Mouse (Mus musculus) heart, postnatal 10 days (tissue): ENCODE data around the gene Haao. TPM values are rescaled to one million over a fixed set of nuclear protein-coding genes. Genes with fewer than 3 reads are reported as not detected.
A peak's percentile ranks its signal among the peaks of the same experiment; 100 is the strongest.
"Not testable (repeated sequence)": the region's sequence is repeated elsewhere in the genome, so short reads cannot be mapped to it uniquely, and the experiment has no call there.

Source experiments
- DNase-seq, 2 experiments: peaks; one replicate each; pipeline ENCODE4 v3.0.0; 2021
- intact Hi-C: fragments of 180-260 bp; cut with DNase I; formaldehyde crosslinking; loops from one replicate; pipeline ENCODE4 v1.15.1; 2025
- total RNA-seq, 2 experiments: library from RNA; stranded (reverse); gene quantifications; 2 replicates each; pipeline ENCODE4 v1.2.3; 2021

Haao gene
- total RNA-seq, 2 experiments from 2014 or later: not detected

- intact Hi-C loops: loop anchor here (5.0 kb wide), 1 partner anchor 517 kb away; no protein-coding TSS in a partner anchor
- DNase-seq: no peak
Observed at GRCm38 (mm10) chr17:83870385-83870784, 22.6 kb upstream of the Haao start.

- intact Hi-C loops: no loop called here
- peak; percentile 40 to 53 for DNase-seq
Observed at GRCm38 (mm10) chr17:83866582-83866981, 18.8 kb upstream of the Haao start.

DNA sequence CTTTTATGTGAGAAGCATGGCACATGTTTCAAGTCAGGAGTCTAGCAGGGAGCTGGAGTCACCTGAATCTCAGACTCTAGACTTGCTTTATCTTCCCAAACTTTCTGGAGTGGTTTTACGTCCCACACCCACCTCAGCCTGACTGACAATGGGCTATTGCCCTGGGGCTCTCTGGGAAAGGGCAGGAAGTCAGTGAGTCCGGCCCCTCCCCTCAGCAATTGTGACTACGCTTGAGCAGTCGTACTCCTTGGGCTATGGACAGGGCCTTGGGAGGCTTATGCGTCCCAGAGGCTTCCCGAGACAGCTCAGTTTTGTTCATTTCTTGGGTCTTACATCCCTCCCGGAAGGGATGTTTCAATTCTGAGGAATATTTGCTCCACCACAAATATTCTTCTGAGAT is 17.6 kb upstream of the Haao start:
- DNase-seq: no peak
- intact Hi-C loops: no loop called here

DNA sequence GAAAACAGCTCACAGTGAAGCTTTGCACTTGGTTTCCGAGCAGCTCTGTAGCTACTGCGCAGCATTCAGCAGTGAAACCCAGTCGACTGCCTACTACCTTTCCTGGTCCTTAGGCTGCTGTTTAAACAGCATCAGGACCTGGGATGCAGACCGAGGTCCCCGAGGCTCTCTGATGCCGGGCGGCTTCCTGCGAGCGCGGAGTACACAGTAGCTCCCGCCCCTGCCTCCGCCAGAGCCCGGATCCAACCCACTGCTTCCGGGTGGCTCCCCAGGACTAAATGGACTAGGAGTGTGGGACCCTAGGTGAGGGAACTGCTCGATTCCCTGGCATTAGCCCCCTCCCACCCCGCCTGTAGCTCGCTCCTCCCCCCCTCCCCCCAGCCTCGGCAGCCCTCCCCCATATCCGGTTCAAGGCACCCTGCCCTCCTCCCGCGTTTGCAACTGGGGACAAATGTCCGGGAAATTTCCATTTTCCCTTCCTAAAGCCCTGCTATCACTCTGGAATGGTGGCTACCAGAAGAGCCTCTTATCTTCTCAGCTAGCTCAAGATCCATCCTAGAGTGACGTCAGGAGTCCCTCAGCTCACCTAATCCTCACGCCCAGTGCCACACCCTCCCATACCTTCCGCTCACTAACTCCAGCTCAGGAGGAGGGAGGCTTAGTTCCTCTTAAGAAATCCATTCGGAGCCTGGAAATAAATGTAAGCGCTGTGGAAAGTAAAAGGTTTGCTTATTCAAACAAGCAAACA is 14.5 kb upstream of the Haao start:
- DNase-seq: peak; percentile 66 to 76
- intact Hi-C loops: no loop called here

GRCm38 (mm10) chr17:83861444-83862133 is 13.8 kb upstream of the Haao start:
- intact Hi-C loops: no loop called here

GRCm38 (mm10) chr17:83860968-83861367 is 13.2 kb upstream of the Haao start:
- intact Hi-C loops, DNase-seq: not testable (repeated sequence)

More at GRCm38 (mm10) chr17:83861444-83862133, 13.8 kb upstream of the Haao start:
- peak; percentile 98 for DNase-seq

DNA sequence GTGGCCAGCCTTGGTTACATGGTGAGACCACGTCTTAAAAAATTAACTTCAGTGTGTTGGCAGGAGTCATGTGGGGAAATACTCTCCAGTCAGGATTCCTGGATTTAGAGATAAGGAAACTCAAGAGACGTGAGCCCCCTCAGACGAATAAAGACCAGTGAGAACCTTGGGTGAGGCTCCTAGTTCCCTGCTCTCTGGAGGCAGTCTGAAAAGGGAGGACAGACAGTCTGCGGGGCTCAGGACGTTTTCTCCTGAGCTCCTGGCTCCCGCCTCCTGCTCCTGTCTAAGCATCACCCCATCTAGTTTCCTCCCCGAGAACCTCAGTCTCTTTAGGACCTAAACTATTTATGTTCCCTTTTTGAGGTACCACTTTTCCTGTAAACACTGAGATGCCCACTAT is 12.5 kb upstream of the Haao start:
- intact Hi-C loops: no loop called here
- DNase-seq: no peak

DNA sequence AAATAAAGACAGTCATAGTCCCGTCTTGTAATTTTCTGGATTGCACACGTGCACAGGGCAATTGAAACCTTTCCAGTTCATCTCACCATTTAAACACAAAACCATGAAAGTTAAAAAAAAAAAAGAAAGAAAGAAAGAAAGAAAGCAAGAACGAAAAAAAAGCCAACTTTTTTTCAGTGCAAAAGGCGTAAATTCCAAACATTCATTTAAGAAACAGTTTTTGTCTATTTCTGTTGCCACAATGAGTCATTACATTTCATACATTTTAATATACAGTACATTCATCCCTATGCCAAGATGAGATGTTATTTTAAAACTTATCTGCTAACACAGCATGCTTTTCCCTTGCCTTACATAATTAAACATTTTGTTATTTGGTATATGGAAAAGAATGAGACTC is 11.9 kb upstream of the Haao start:
- no peak for DNase-seq
- intact Hi-C loops: loop anchor here (10.0 kb wide), 1 partner anchor 505 kb away; the partner anchor contains the start of gene Eml4

GRCm38 (mm10) chr17:83858413-83858812 is 10.7 kb upstream of the Haao start:
- DNase-seq: no peak
- intact Hi-C loops: loop anchor here (10.0 kb wide), 1 partner anchor 504 kb away; the partner anchor contains the start of gene Eml4

- intact Hi-C loops: loop anchor here (10.0 kb wide), 1 partner anchor 500 kb away; the partner anchor contains the start of gene Eml4
- DNase-seq: no peak
Observed at GRCm38 (mm10) chr17:83854284-83854918, 6.6 kb upstream of the Haao start.

DNA sequence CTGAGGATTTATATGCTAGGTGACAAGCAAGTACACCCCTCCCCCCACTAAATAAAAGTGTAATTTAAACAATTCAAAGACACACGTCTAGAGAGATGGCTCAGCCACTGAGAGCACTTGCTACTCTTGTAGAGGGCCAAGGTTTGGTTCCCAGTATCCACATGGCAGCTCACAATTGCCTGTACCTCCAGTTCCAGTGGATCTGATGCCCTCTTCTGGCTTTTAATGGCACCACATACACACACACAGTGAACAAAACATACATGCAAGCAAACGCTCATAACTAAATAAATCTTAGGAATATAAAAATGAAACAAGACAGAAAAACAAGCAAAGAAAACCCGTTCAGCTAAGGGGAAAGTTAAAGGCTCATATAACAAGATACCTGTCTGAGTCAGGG is 6.1 kb upstream of the Haao start:
- intact Hi-C loops: loop anchor here (10.0 kb wide), 1 partner anchor 499 kb away; the partner anchor contains the start of gene Eml4
- no peak for DNase-seq

GRCm38 (mm10) chr17:83850864-83851263 is 3.1 kb upstream of the Haao start:
- intact Hi-C loops: loop anchor here (1.0 to 10.0 kb wide), 4 partner anchors 218 to 826 kb away; partner anchors contain the start of gene Eml4

DNA sequence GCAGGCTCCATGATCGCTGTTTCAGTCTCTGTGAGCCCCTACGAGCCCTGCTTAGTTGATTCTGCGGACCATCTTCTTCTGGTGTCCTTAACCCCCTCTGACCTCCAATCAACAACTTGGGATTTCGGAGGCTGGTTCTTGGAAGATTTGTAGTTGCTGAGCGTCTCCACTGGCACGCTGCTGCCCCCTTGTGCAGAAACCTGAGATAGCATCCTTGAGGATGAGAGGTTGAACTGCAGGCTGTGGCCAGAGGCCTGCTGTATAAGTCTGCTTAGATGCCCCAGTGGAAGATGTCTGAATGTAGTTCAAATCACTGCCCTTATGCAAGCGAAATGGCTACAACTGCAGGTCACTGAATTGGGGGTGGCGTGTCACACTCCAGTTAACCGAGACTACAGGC is 2.7 kb upstream of the Haao start:
- intact Hi-C loops: loop anchor here (1.0 to 10.0 kb wide), 4 partner anchors 217 to 826 kb away; partner anchors contain the start of gene Eml4
- peak; percentile 89 to 95 for DNase-seq

More at GRCm38 (mm10) chr17:83850864-83851263, 3.1 kb upstream of the Haao start:
- DNase-seq: no peak

GRCm38 (mm10) chr17:83849717-83850116 is 2.0 kb upstream of the Haao start:
- intact Hi-C loops: loop anchor here (1.0 to 10.0 kb wide), 4 partner anchors 216 to 825 kb away; partner anchors contain the start of gene Eml4
- no peak for DNase-seq

DNA sequence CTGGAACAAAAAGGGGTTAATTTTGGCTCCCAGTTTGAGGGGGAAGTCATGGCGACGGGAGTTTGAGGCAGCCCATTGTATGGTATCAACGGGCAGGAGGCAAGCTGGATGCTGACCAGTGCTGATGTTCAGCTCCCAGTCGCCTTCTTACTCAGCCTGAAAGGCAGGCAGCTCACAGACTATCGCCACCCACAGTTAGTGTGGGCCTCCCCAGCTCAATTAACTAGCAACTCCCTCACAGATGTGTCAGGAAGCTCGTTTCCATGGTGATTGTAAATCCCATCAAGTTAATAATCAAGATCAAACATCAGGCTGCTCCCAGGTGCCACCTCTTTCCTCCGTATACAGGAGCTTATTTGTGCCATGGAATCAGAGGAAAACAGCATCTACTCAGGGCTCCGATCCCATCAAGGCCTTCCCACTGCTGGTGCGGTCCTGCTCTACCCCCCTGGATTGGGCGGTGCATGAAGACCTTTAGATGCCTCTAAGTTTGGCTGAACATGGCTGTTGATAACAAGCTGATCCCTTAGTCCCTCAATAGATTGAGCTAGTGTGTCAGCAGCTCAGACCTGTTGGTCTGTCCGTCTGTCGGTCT is 1.4 kb upstream of the Haao start:
- DNase-seq: no peak
- intact Hi-C loops: no loop called here

DNA sequence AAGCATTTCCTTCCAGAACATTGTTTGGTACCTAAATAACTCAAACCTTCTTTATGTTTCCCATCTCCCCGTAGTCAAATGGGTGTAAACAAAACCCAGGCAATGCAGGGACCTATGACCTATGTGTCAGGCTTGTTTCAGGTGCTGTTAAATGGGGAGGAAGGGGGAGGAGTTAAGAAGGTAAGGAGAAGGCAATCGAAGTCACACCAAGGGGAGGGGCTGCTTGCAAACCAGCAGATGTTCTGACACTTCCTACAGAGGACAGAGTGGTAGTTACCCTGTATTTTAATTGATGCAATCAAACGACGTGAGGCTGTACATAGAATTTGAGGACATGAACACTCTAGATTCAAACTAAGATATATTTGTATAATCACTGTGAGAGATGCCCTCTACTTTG is 719 bp upstream of the Haao start:
- intact Hi-C loops: no loop called here
- DNase-seq: no peak

DNA sequence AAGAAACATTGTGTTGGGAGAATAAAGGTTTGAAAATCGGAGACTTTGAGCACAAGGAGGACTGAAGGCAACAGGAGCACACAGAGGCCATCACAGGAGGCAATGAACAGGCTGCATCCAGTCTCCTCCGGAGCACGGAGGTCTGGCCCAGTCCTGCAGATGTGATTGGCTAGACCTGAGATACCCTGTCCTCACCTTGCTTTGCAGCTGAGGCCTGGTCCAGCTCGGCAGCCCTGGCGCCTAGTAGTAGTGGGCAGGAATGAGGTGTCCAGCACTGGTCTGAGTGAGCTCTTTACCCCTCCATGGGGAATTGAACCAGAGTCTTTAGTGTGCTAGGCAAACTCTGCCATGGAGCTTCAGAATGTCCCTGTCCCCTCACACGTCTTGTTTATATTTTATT is 663 bp downstream of the Haao start:
- no peak for DNase-seq
- intact Hi-C loops: no loop called here

DNA sequence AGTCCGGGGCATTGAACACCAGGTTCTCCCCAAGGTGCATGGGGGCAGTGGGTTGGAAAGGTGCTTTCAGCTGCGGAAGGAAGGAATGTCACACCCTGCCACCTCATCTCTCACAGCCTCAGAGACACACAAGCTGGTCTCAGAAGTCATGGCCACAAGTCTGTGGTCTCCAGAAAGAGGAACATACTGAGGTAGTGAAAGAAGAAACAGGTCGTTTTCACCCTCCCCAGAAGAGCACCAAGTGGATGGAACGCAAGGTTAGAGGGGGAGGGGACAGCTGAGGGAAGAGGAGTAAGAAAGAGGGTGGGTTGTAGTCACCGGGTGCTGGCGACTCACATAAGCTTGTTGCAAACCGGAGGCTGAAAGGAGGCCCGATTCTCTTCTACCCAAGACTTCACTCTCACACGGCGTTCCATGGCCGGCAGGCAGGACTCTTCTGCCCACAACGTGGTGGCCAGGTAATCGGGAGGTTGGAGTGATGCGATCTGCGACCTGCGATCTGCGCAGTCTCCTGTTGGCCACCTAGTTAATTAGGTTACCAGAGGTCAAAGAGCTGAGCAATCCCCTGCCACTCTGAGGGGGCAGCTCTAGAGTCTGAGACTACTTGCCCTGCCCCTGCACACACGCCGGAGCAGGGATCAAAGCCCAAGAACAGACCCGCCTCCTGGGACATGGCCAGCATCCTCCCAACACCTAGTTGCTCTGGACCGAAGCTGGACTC is 1.3 kb downstream of the Haao start:
- DNase-seq: no peak
- intact Hi-C loops: no loop called here

DNA sequence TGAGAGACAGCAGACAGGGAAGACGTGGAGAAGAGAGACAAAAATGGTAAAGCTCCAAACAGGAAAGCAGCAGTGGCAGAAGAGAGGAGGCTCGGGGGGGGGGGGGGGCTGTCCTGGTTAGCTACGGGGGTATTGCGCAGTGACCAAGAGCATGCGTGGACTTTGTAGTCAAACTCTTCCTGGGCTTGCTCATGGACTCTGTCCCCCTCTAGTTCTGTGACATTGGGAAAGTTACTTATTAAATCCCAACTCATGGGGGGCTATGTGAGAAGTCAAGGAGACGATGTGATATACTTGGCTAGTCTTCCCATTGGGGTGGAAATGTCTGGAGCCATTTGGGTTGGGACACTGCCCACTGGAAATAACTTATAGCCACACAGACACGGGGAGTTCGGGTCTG is 2.2 kb downstream of the Haao start:
- DNase-seq: no peak
- intact Hi-C loops: no loop called here

- intact Hi-C loops: no loop called here
- no peak for DNase-seq
Observed at GRCm38 (mm10) chr17:83843780-83844179, 4.0 kb downstream of the Haao start.
